Mouse (Mus musculus): Measurements from ENCODE around the gene Rnf212.

The Rnf212 gene

GRCm38 (mm10) chr5:108713096-108713495 is 61.7 kb downstream of the Rnf212 start:
- no peak for DNase-seq (ENCODE audit: low read depth, low spot score)

- no peak for DNase-seq (ENCODE audit: low read depth, low spot score)
Observed at GRCm38 (mm10) chr5:108711968-108712367, 62.8 kb downstream of the Rnf212 start.

- no peak for DNase-seq (ENCODE audit: low read depth, low spot score)
Observed at GRCm38 (mm10) chr5:108708981-108709731, 65.6 kb downstream of the Rnf212 start.

- no peak for DNase-seq (ENCODE audit: low read depth, low spot score)
Observed at GRCm38 (mm10) chr5:108708419-108708818, 66.4 kb downstream of the Rnf212 start.

- no peak for DNase-seq (ENCODE audit: low read depth, low spot score)
Observed at GRCm38 (mm10) chr5:108707758-108708157, 67.0 kb downstream of the Rnf212 start.

GRCm38 (mm10) chr5:108703754-108704626 is 70.8 kb downstream of the Rnf212 start:
- no peak for DNase-seq (ENCODE audit: low read depth, low spot score)

GRCm38 (mm10) chr5:108701341-108702021 is 73.3 kb downstream of the Rnf212 start:
- DNase-seq (ENCODE audit: low read depth, low spot score), result no peak

- no peak for DNase-seq (ENCODE audit: low read depth, low spot score)
Observed at GRCm38 (mm10) chr5:108700346-108700745, 74.4 kb downstream of the Rnf212 start.

- no peak for DNase-seq (ENCODE audit: low read depth, low spot score)
Observed at GRCm38 (mm10) chr5:108697341-108697753, 77.4 kb downstream of the Rnf212 start.

- no peak for DNase-seq (ENCODE audit: low read depth, low spot score)
Observed at GRCm38 (mm10) chr5:108696542-108696941, 78.2 kb downstream of the Rnf212 start.

GRCm38 (mm10) chr5:108695861-108696260 is 78.9 kb downstream of the Rnf212 start:
- DNase-seq (ENCODE audit: low read depth, low spot score), result no peak

GRCm38 (mm10) chr5:108694352-108695261 is 80.2 kb downstream of the Rnf212 start:
- peak; percentile 60 for DNase-seq (ENCODE audit: low read depth, low spot score)

GRCm38 (mm10) chr5:108693872-108694288 is 80.9 kb downstream of the Rnf212 start:
- DNase-seq (ENCODE audit: low read depth, low spot score), result peak; percentile 97

- peak; percentile 81 for DNase-seq (ENCODE audit: low read depth, low spot score)
Observed at GRCm38 (mm10) chr5:108692271-108692670, 82.5 kb downstream of the Rnf212 start, which contains the start of gene Fgfrl1. TSS of gene Fgfrl1 (plus strand) at chr5:108692382.

GRCm38 (mm10) chr5:108691152-108691551 is 83.6 kb downstream of the Rnf212 start:
- no peak for DNase-seq (ENCODE audit: low read depth, low spot score)

- DNase-seq (ENCODE audit: low read depth, low spot score), result no peak
Observed at GRCm38 (mm10) chr5:108689091-108689490, 85.7 kb downstream of the Rnf212 start.

GRCm38 (mm10) chr5:108680871-108681270 is 93.9 kb downstream of the Rnf212 start:
- DNase-seq (ENCODE audit: low read depth, low spot score), result no peak

- DNase-seq (ENCODE audit: low read depth, low spot score), result peak; percentile 48
Observed at GRCm38 (mm10) chr5:108679909-108680308, 94.9 kb downstream of the Rnf212 start.

Data from ZHBTc4 (cell line).